Mouse (Mus musculus) limb, embryonic 10.5 days (tissue): ENCODE results near the gene Rab13. TPM values are rescaled to one million over a fixed set of nuclear protein-coding genes. Genes with fewer than 3 reads are reported as not detected.

Source experiments
- DNase-seq: peaks from one replicate; pipeline ENCODE4 v3.0.0-alpha.2; 2017; ENCODE audit warnings: low spot score
- H3K27ac ChIP-seq: fragments of 300-500 bp; sonication (generic); 2 replicates; pipeline ENCODE4 v1.5.1; 2016; ENCODE audit warnings: mild to moderate bottlenecking
- H3K27me3 ChIP-seq: fragments of 300-500 bp; sonication (generic); 2 replicates; pipeline ENCODE4 v1.6.1; 2016; ENCODE audit warnings: low read depth, mild to moderate bottlenecking; ENCODE audit not compliant: poor library complexity, severe bottlenecking
- H3K36me3 ChIP-seq: fragments of 300-500 bp; sonication (generic); 2 replicates; pipeline ENCODE4 v1.6.1; 2016; ENCODE audit warnings: mild to moderate bottlenecking, moderate library complexity
- H3K4me1 ChIP-seq: fragments of 300-500 bp; sonication (generic); 2 replicates; pipeline ENCODE4 v1.6.1; 2016
- H3K4me3 ChIP-seq: fragments of 300-500 bp; sonication (generic); 2 replicates; pipeline ENCODE4 v1.5.1; 2016; ENCODE audit warnings: mild to moderate bottlenecking, moderate library complexity
- H3K9me3 ChIP-seq: fragments of 300-500 bp; sonication (generic); replicated peaks from 2 replicates; pipeline ENCODE4 v1.6.1; 2016; ENCODE audit warnings: mild to moderate bottlenecking
- WGBS: fragments of 180-500 bp; shearing (Covaris S2); methylation state at CpG from one replicate; pipeline ENCODE4 v1.1.7; 2016; 5-methylcytosine and 5-hydroxymethylcytosine counted together
- polyA plus RNA-seq: library from polyadenylated mRNA; unstranded; fragments of >200 nt; fragmentation: Nextera tagmentation; extraction: Ambion mirVana; gene quantifications from 2 replicates; pipeline ENCODE4 v1.2.1, GENCODE M21; 2016

Gene Rab13
- polyA plus RNA-seq, 1 experiment from 2014 or later = 25.6 TPM

DNA sequence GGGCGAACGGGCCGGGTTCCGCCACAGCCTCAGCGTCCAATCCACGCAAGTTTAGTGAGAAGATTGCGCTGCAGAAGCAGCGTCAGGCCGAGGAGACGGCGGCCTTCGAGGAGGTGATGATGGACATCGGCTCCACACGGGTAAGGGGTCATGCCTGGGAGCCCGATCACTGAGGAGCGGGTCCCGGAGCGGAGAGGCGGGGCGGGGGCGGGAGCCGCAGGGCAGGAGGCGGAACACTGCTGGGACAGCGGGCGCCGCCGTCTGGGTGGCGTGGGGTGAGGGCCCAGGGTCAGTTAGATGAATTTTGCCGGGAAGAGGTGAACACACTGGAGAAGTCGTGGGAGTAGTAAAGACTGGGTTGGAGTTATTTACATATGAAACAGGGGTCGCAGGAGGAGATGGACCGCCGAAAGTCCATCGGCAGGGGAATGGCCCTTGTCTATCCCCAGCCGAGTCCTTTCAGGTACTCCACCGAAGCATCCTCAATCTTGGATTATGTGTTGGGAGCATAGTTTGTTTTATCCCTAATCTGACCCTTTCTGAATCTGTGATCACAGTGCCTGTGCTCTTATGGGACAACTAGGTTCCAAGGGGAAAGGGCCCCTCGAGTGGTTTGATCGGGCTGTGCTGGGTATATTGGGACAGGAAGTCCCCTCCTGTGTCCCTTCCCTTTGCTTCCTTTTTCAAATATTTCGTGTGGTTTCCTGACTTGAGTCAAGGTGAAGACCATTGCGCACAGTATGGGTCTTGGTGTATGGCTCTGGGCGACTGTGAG is 41.1 kb downstream of the Rab13 start:
- 1% methylated on average over 41 of the region's 41 CpGs for whole genome bisulfite sequencing
- no peaks in the 10 kb centered on the region for H3K27me3 ChIP-seq
- H3K4me3 ChIP-seq = peak overlapping the region; percentile 87
- H3K36me3 ChIP-seq = peaks cover 59% of the 10 kb centered on the region
- peak overlapping the region; percentile 91 for H3K27ac ChIP-seq
- H3K4me1 ChIP-seq = peaks cover 26% of the 10 kb centered on the region
- DNase-seq = peak; percentile 47
- no peaks in the 10 kb centered on the region for H3K9me3 ChIP-seq

DNA sequence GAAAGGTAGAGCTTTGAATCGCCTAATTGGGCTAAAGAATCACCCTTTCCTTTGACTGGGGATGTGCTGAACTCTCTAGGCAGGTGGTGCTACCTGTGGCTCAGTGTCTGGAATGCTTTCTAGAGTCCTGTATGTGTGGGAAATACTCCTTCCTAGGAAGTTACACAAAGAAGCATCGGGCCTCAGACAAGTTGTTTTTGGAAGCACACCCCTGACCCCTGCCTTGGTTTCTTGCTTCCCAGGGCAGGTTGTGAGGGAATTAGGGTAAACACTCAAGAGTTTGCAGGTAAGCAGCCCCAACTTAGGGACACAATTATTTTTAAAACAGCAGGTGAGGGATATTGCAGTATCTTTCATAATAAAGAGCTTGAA is 41.7 kb downstream of the Rab13 start:
- Histone ChIP-seq H3K4me1 (peaks cover 26% of the 10 kb centered on the region), H3K9me3 (no peaks in the 10 kb centered on the region), H3K27me3 (no peaks in the 10 kb centered on the region), H3K27ac (peak overlapping the region; percentile 91), H3K4me3 (peak overlapping the region; percentile 87), H3K36me3 (peaks cover 60% of the 10 kb centered on the region)
- no peak for DNase-seq
- 19% methylated on average over 2 of the region's 2 CpGs for WGBS

DNA sequence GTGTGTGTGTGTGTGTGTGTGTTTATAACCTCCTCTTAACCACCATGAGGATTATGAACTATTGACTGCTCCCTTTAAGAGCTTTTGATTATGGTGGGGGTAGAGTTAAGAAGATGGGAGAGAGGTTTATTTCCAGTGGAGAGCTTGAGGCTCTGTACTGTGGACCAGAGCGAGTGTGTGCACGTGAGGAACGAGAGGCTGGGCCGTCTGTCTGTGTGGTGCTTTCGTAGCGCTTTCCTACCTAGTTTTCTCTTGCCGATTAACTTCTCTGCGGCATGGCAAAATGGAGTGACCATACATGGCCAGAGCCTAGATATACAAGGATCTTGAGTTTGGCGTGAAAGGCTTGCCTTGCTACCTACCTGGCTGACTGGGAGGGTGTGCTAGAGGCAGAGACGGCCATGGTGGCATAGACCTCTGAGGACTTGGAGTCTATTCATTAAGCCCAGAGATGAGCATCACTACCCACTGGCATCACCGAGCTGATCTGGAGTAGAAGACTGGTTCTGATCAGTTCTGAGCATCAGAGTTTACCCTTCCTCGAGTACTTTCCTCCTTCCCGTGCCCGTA is 42.4 kb downstream of the Rab13 start:
- Histone ChIP-seq H3K4me3 (peak overlapping the region; percentile 87), H3K36me3 (peaks cover 60% of the 10 kb centered on the region)
- WGBS = 94% methylated on average over 14 of the region's 14 CpGs

DNA sequence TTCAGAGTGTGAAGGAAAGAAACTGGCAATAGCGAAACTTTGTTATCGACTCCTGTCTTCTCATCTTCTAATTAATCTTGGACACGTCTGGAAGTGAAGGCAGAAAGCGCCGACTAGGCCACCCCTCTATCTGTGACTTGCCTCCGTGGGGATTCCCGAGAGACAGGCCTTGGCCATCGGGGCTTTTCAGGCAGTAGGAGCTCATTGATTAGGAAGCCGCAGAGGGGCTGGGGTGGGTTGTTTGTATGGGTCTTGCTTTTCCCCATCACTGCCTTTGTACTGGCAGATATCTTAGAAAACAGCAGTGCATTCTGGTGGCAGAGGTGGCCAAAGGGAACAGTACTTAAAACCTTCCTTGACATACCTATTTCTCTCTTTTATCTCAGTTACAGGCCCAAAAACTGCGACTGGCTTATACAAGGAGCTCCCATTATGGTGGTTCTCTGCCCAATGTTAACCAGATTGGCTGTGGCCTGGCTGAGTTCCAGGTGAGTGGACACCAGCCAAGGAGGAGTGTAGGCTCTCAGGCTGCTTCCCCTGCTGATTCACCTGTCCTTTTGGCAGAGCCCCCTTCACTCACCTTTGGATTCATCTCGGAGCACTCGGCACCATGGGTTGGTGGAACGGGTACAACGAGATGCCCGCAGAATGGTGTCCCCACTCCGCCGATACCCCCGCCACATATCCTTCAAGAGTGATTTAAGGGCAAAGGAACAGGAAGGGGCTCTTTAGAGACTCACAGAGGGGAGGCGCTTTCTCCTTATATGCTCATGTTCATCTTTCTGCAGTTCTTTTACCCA is 43.4 kb downstream of the Rab13 start:
- Histone ChIP-seq H3K36me3 (peaks cover 61% of the 10 kb centered on the region), H3K27ac (no peak overlapping the region), H3K9me3 (no peaks in the 10 kb centered on the region), H3K27me3 (no peaks in the 10 kb centered on the region), H3K4me1 (peaks cover 26% of the 10 kb centered on the region), H3K4me3 (no peak overlapping the region; the same call in 1 of the 2 replicates)
- 94% methylated on average over 19 of the region's 19 CpGs for WGBS
- DNase-seq = no peak

More for the DNA sequence above, 42.4 kb downstream of the Rab13 start:
- DNase-seq = no peak
- Histone ChIP-seq H3K27me3 (no peaks in the 10 kb centered on the region), H3K27ac (no peak overlapping the region), H3K4me1 (peaks cover 26% of the 10 kb centered on the region), H3K9me3 (no peaks in the 10 kb centered on the region)

DNA sequence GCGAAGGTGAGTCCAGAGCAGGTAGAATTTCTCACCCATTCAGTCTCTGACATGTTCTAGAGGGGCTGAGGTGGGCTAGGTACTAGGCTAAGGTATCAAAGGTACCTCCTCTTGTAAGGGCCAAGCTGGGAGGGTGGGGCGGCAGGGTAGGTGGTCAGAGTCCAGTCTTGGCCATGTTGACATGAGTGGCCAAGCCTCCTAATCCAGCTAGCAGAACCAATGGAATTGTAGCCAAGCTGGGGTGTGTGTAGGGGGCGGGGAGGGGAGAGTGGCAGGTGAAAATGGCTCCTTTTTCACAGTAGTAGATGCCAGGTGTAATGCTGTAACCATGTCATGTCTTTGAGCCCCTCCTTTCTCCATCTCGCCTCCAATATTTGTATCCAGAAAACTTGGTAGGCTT is 45.0 kb downstream of the Rab13 start:
- Histone ChIP-seq H3K36me3 (peaks cover 77% of the 10 kb centered on the region), H3K27ac (no peak overlapping the region), H3K4me1 (peaks cover 25% of the 10 kb centered on the region), H3K9me3 (no peaks in the 10 kb centered on the region), H3K4me3 (no peak overlapping the region), H3K27me3 (no peaks in the 10 kb centered on the region)
- no peak for DNase-seq
- 91% methylated on average over 4 of the region's 4 CpGs for WGBS

DNA sequence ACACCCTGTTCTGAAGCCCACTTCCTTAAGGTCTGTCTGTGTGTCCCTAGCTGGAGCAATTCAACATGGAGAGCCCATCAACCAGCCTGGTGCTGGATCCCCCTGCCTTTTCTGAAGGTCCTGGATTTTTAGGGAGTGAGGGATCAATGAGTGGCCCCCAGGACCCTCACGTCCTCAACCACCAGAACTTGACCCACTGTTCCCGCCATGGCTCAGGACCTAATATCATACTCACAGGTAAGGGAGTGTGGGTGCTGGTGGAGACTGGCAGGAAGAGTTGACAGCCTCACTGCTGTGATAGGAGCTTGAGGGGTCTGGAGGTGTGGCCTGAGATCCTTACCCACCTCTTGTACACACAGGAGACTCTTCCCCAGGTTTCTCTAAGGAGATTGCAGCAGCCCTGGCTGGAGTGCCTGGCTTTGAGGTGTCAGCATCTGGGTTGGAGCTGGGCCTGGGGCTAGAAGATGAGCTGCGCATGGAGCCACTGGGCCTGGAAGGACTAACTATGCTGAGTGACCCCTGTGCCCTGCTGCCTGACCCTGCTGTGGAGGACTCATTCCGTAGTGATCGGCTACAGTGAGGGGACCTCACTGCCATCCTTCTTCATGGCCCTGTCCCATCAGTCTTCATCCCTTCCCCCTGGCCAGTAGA is 49.8 kb downstream of the Rab13 start:
- Histone ChIP-seq H3K4me1 (peaks cover 22% of the 10 kb centered on the region), H3K4me3 (no peak overlapping the region), H3K27ac (no peak overlapping the region), H3K27me3 (no peaks in the 10 kb centered on the region), H3K9me3 (no peaks in the 10 kb centered on the region), H3K36me3 (peaks cover 73% of the 10 kb centered on the region)
- 90% methylated on average over 5 of the region's 5 CpGs for WGBS
- DNase-seq = no peak

DNA sequence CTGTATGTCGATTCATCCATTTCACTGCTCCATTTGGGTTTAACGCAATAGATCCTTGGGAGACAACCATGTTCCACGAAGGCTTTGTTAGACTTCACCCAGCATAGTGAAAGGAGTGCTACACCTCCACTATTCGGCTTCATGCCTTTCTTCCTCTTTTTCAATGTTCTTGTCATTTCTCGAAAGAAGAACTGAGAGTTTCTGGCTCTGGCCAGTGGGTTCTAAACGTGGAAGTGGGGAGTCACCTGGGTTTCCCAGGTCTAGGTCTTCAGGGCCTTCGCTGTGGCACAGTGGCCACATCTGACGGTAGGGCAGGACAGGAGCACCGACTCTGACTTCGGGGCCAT is 51.2 kb downstream of the Rab13 start:
- Histone ChIP-seq H3K27me3 (no peaks in the 10 kb centered on the region), H3K4me3 (peak overlapping the region; percentile 83), H3K9me3 (no peaks in the 10 kb centered on the region), H3K4me1 (peaks cover 18% of the 10 kb centered on the region), H3K36me3 (peaks cover 69% of the 10 kb centered on the region), H3K27ac (peak overlapping the region; percentile 97)
- 39% methylated on average over 10 of the region's 10 CpGs for WGBS
- no peak for DNase-seq

DNA sequence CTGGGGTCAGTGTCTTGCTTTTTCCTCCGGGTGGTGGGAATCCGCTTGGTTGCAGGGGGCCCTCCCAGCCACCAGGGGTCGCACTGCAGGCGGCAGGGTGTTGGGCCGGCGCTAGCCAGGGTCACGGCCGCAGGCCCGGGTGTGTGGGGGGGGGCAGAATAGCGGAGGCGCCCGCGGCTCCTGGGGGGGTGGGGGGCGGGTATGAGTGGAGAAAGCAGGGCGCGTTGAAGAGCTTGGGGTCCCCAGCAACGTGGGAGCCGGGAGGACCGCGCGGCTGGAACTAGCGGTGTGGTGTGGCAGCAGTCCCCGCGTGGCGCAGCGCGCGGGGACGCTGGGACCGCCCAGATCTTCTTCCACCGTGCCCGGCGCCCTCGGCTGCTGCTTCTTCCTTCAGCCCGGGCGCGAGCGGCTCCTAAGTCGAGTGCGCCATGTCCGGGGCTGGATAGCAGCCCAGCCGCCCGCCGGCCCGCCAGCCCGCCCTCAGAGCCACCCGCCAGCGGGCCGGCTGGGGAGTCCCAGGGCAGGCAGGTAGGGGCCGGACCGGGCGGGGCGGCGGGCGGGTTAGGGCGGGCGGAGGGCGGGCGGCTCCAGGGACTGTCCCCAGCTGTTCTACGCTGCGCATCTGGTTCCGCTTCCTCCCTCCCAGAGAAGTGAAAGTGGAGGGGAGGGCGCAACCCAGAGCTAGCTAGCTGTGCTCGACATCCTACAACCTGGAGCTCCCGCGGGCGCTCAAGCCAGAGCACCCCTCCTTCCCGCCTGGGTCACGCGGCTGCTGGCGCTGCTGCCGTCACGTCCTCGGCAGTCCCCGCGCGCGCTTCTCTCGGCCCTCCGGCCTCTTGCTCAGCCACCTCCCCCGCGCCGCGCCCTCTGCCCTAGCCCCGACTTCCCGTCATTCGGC is 51.8 kb downstream of the Rab13 start, which contains the start of gene Dennd4b:
Dennd4b (plus strand) TSS at position 152 of the 898 bp plus-strand sequence.
- Histone ChIP-seq H3K4me3 (peak within 1 kb of the TSS; percentile 83), H3K27ac (peak within 1 kb of the TSS; percentile 97), H3K36me3 (peaks cover 66% of the 10 kb centered on the region), H3K4me1 (peaks cover 18% of the 10 kb centered on the region), H3K27me3 (no peaks in the 10 kb centered on the region), H3K9me3 (no peaks in the 10 kb centered on the region)
- under 1% methylated on average over 87 of the region's 87 CpGs for WGBS
- DNase-seq = peak; percentile 95

DNA sequence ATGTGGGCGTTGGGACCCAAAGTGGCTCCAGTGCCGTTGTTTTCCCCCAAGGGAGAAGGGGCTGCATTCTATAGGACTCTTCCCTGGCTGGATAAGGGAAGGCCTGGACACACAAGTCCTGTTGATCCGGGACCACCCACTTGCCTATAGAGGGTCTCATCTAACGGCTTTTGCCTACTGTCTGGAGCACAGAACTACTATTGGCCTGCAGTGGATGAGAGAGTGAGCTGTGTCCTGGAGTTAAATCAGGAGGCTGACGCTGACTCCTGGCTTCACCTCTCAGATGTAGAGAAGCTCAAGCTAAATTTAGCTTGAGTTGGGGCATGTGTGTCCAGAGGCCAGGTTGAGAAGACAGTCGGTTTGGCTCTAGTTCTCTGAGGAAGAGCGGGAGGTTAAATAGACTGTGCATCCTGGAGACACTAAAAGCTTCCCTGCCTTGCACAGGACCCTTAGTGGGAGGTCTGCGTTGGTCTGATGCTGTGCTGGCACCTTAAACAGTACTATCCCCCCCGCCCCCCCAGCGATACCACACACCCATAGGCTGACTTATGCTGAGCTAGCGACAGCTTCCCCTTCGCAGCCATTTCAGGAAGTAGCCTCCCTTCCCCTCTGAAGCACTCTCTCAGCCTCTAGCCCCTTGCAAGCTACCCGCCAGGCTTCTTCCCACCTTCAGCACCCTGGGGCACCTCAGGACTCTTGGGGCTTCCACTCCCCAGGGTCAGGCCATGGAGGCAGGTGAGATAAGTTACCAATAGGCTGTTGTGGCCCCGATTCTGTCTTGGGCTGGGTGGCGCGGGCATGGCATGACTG is 52.6 kb downstream of the Rab13 start:
- DNase-seq = no peak
- WGBS = 28% methylated on average over 16 of the region's 16 CpGs
- Histone ChIP-seq H3K9me3 (no peaks in the 10 kb centered on the region), H3K36me3 (peaks cover 63% of the 10 kb centered on the region), H3K4me1 (peaks cover 18% of the 10 kb centered on the region), H3K4me3 (peak overlapping the region; percentile 83), H3K27me3 (no peaks in the 10 kb centered on the region), H3K27ac (peak overlapping the region; percentile 97)

DNA sequence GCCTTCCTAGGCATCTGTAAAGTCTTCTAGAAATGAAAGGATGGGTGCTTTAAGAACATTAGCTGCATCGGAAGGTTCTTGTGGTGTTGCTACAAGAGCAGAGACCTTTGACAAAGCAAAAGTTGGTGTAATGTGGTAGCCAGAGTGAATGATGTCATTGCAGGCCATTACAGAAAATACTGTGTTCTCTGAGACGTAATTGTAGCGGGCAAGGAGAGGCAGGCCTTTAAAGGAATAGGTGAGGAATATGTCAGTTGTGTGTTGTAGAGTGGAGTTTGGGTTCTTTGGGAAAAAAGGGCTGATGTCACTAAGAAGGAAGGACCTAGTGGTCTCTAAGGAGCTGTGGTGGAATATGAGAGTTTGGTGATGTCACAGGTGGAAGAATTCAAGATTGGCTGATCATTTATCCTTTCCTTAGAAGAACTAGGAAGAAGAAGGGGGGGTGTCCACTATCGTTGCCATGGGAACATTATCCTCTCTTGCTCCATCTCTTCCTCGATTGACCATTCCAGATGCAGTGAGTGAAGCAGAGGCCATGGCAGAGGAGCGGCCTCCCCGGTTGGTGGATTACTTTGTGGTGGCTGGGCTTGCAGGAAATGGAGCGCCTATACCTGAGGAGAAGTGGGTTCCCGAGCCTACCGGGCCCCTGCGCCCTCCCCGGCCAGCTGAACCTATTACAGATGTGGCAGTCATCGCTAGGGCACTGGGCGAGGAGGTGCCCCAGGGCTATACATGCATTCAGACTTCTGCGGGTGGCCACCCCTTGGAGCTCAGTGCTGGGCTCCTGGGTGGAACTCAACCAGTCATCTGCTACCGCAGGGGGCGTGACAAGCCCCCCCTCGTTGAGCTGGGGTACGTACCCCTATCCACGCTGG is 53.6 kb downstream of the Rab13 start:
- DNase-seq = no peak
- no peaks in the 10 kb centered on the region for H3K9me3 ChIP-seq
- H3K4me3 ChIP-seq = no peak overlapping the region
- H3K27ac ChIP-seq = peak overlapping the region; percentile 97; the same call in 1 of the 2 replicates
- 96% methylated on average over 20 of the region's 20 CpGs for whole genome bisulfite sequencing
- peaks cover 18% of the 10 kb centered on the region for H3K4me1 ChIP-seq
- peaks cover 62% of the 10 kb centered on the region for H3K36me3 ChIP-seq
- H3K27me3 ChIP-seq = no peaks in the 10 kb centered on the region

DNA sequence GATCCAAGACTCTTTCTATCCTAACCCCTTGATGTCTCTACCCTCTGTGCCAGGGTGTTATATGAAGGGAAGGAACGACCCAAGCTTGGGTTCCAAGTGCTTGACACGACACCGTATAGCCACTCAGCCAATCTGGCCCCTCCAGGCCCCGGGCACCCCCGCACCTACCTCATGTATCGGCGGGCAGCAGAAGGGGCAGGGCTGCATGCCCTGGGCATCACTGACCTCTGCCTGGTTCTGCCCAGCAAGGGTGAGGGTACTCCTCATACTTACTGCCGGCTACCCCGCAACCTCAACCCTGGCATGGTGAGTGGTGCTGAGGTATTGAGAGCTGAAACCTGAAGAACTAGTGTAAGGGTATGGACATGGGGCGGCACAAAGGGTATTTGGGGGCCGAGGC is 54.7 kb downstream of the Rab13 start:
- Histone ChIP-seq H3K27ac (no peak overlapping the region), H3K36me3 (peaks cover 60% of the 10 kb centered on the region), H3K27me3 (no peaks in the 10 kb centered on the region), H3K4me3 (no peak overlapping the region), H3K9me3 (no peaks in the 10 kb centered on the region), H3K4me1 (peaks cover 18% of the 10 kb centered on the region)
- 96% methylated on average over 11 of the region's 11 CpGs for WGBS
- DNase-seq = no peak
